Mouse (Mus musculus) Patski (cell line): ENCODE results near the gene Msh5. TPM values are rescaled to one million over a fixed set of nuclear protein-coding genes. Genes with fewer than 3 reads are reported as not detected.
A peak's percentile ranks its signal among the peaks of the same experiment; 100 is the strongest.
"Not testable (repeated sequence)": the region's sequence is repeated elsewhere in the genome, so short reads cannot be mapped to it uniquely, and the experiment has no call there.

Source experiments
- ATAC-seq: fragments of 100-300 bp; one replicate; pipeline ENCODE4 v1.8.0; 2021
- CTCF ChIA-PET: fragments of 350-600 bp; sonication (Branson Sonifier 250); formaldehyde crosslinking; loops from one replicate; lab custom pipeline; 2022; ENCODE audit warnings: inconsistent platforms; lab: Charles Lee
- POLR2A ChIA-PET: fragments of 350-600 bp; sonication (Branson Sonifier 250); formaldehyde crosslinking; loops from one replicate; lab custom pipeline; 2022; ENCODE audit warnings: antibody characterized with exemption, inconsistent platforms; lab: Charles Lee
- DNase-seq: peaks from one replicate; pipeline ENCODE4 v3.0.0-alpha.2; 2011; ENCODE audit warnings: low read depth, low spot score
- H3K27me3 ChIP-seq: fragments of 371-371 bp; one replicate; pipeline ENCODE4 v1.5.1; 2021
- CTCF ChIP-seq: fragments of 100-300 bp; IDR thresholded peaks from one replicate; pipeline ENCODE4 v1.5.1; 2021
- in situ Hi-C: fragments of 300-500 bp; cut with MboI; formaldehyde crosslinking; loops from 3 replicates; pipeline ENCODE4 v1.11.1; 2018; ENCODE audit warnings: low pct_unique_long_range_greater_than_20kb, mixed read lengths
- polyA plus RNA-seq: library from polyadenylated mRNA; unstranded; gene quantifications from one replicate; pipeline ENCODE4 v1.2.3, GENCODE M21; 2021

Gene Msh5
- polyA plus RNA-seq, 1 experiment from 2014 or later = 2.9 TPM

DNA sequence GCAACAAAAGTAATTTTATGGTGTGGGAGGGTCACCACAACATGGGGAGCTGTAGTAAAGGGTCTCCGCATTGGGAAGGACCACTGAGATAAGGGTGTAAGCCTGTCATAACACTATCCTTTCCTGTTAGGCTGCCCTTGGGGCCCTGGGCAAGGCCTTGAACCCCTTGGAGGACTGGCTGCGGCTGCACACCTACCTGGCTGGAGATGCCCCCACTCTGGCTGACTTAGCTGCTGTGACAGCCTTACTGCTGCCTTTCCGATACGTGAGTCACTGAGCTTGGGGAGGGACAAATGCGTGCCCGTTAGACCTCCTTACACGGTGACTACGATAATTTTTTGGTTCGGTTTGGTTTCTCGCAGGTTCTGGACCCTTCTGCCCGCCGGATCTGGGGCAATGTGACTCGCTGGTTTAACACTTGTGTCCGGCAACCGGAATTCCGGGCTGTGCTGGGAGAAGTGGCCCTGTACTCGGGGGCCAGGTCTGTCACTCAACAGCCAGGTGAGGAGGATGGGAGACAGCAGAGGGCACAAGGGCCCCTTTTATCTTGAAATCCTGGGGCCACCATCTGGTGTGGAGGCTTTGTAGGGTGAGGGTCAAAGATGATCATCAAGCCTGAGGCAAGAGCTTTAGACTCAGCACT is 42.3 kb downstream of the Msh5 start:
- ChIA-PET POLR2A (interaction anchor here (1.0 kb wide), 1 partner anchor 53 kb away, joined by 3 read pairs; no protein-coding TSS in a partner anchor), CTCF (no interaction called here)
- TF ChIP-seq CTCF = no peak
- ATAC-seq (no peak), DNase-seq (no peak)
- in situ Hi-C loops = no loop called here
- no peaks in the 10 kb centered on the region for H3K27me3 ChIP-seq

DNA sequence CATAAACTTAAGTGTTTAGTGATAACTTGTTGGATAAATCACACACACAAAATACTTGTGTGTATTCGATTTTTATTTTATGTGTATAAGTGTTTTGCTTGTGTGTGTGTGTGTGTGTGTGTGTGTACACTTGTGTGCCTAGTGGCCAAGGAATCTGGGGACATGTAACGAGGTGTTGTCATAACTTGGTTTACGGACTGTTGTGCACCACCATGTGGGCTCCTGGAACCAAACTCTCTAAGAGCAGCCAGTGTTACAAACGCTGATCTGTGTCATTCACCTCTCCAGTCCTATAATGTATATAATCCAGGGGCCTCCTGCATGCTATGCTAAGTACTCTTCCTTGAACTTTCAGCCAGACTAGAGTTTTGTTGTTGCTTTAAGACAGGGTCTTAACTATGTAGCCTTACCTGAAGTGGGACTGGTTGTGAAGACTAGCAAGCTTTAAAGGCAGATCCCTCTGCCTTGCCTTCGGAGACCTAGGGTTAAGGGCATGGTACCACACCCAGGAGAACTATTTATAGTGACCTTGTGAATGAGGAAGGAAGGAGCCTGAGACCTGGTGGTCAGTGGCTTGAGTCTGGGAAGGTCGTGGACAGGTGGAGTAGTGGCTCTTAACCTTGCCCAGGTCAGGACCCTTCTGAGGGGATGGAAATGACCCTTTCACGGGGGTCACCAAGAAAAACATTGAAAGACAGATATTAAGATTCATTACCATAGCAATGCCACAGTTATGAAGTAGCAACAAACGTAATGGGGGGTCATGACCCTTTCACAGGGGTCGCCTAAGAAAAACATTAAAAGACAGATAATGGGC is 43.3 kb downstream of the Msh5 start:
- no peak for DNase-seq
- in situ Hi-C loops = no loop called here
- ChIA-PET POLR2A (no interaction called here), CTCF (no interaction called here)
- no peak for ATAC-seq
- no peaks in the 10 kb centered on the region for H3K27me3 ChIP-seq
- TF ChIP-seq CTCF = no peak

- no peaks in the 10 kb centered on the region for H3K27me3 ChIP-seq
- CTCF ChIA-PET = no interaction called here
- DNase-seq = no peak
- no peak for ATAC-seq
- POLR2A ChIA-PET = interaction anchor here (0.5 to 1.3 kb wide), 5 partner anchors 10 to 119 kb away, joined by 3 to 6 read pairs (median 3); partner anchors contain the start of gene Gpank1
- in situ Hi-C loops = no loop called here
- TF ChIP-seq CTCF = no peak
Measured at GRCm38 (mm10) chr17:35002153-35002865, 44.2 kb downstream of the Msh5 start.

DNA sequence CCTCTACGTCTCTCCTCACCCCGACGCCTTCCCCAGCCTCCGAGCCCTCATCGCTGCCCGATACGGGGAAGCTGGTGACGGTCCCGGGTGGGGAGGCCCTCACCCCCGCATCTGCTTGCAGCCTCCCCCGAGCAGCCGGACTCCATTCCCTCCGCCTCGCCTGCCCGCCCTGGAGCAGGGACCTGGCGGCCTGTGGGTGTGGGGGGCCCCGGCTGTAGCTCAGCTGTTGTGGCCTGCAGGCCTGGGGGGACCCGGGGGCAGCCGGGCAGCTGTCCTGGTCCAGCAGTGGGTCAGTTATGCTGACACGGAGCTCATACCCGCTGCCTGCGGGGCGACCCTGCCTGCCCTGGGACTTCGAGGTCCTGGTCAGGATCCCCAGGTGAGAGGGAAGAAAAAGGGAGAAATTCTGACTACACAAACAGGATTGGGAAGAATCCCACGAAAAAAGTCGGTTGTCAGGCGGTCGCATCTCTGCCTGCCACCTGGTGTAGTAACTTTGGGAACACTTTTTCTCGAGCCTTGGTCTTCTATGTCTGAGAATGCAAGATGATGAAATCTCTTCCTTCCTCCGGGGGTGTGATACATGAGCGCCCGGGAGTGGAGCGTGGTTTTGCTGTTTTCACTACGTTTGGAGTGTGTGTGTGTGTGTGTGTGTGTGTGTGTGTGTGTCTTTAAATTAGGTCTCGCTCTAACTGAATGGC is 44.9 kb downstream of the Msh5 start:
- no peak for TF ChIP-seq CTCF
- CTCF ChIA-PET = no interaction called here
- POLR2A ChIA-PET = interaction anchor here (0.5 to 1.3 kb wide), 5 partner anchors 11 to 239 kb away, joined by 3 to 6 read pairs (median 3); partner anchors contain the start of gene Gpank1
- ATAC-seq (peak; percentile 23), DNase-seq (no peak)
- H3K27me3 ChIP-seq = no peaks in the 10 kb centered on the region
- in situ Hi-C loops = no loop called here

DNA sequence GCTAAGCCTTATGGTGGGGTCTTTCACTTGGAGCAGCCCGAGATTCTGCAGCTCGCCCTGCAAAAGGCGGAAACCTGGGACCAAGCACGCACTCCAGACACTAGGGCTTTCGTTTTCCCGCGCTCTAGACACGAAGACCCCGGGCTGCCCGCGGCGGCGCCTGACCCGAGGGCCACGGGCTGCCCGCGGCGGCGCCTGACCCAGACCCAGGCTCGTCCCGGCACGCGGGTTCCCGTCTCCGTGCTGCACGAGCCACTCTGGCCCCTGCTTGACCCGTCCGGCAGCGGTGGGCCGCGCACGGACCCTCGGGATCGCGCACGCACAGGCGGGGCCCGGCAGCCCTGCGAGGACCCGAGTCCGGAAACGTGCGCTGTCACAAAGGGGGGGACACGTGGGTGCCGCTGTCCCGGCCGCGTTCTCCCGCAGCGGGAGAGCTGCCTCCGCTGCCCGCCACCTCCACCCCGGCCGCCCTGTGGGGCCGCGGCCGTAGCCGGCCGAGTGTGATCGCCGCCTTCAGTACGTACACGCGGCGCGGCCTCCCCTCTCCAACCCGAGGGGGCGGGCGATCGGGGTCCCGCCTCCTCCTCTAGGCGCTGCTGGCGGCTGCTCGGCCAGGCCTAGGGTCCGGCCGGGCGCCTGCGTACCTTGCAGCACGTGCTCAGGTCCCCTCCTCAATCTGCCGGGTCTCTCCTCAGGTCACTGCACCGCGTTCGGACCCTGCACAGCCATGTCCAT is 45.7 kb downstream of the Msh5 start, which contains the start of gene Vars:
TSS of gene Vars (plus strand) at position 271 of the 735 bp plus-strand sequence.
- no peak for TF ChIP-seq CTCF
- in situ Hi-C loops = no loop called here
- POLR2A ChIA-PET = interaction anchor here (0.6 to 1.3 kb wide), 5 partner anchors 11 to 240 kb away, joined by 3 to 6 read pairs (median 3); partner anchors contain the start of genes Clic1 and Gpank1
- no peaks in the 10 kb centered on the region for H3K27me3 ChIP-seq
- CTCF ChIA-PET = interaction anchor here (1.1 kb wide), 1 partner anchor 48 kb away, joined by 3 read pairs; no protein-coding TSS in a partner anchor
- peak; percentile 72 for ATAC-seq
- DNase-seq = no peak

DNA sequence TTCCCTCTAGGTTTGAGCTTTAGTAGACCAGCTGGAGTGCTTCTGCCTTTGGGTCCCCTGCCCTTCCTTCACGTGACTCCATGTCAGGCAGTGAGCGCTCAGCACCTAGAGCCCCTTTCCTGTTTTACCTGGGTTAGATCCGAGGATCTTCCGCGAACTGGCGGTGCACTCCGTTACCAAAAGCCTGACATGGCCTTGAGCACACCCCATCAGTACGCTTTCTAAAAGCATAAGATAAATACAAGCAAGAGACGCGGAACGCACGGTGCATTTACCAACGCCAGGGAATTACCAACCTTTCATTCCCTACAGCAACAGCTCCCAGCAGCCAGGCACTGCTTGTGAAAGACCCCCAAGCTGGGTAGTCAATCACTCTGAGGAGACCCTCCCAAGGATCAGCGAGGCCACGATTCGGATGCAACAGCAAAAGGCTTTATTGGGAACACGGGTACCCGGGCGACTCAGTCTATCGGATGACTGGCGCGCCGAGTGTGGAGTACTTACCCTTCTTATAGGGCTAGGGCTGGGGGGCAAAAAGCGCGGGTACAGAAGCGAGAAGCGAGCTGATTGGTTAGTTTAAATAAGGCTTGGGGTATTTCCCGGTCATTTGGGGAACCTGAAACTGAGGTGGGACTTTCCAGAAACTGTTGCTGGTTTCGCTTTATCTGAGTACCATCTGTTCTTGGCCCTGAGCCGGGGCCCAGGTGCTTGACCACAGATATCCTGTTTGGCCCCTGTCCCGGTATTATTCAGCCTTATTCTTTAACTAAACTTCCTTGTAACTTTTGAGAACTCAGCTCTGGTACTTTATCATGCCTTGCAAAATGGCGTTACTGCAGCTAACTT is 46.5 kb downstream of the Msh5 start:
- DNase-seq, in situ Hi-C loops, ATAC-seq, H3K27me3 ChIP-seq: not testable (repeated sequence)
- CTCF ChIA-PET = interaction anchor here (1.1 kb wide), 1 partner anchor 48 kb away, joined by 3 read pairs; no protein-coding TSS in a partner anchor
- POLR2A ChIA-PET = interaction anchor here (0.6 to 0.7 kb wide), 2 partner anchors 18 to 50 kb away, joined by 3 read pairs; partner anchors contain the start of gene Clic1

DNA sequence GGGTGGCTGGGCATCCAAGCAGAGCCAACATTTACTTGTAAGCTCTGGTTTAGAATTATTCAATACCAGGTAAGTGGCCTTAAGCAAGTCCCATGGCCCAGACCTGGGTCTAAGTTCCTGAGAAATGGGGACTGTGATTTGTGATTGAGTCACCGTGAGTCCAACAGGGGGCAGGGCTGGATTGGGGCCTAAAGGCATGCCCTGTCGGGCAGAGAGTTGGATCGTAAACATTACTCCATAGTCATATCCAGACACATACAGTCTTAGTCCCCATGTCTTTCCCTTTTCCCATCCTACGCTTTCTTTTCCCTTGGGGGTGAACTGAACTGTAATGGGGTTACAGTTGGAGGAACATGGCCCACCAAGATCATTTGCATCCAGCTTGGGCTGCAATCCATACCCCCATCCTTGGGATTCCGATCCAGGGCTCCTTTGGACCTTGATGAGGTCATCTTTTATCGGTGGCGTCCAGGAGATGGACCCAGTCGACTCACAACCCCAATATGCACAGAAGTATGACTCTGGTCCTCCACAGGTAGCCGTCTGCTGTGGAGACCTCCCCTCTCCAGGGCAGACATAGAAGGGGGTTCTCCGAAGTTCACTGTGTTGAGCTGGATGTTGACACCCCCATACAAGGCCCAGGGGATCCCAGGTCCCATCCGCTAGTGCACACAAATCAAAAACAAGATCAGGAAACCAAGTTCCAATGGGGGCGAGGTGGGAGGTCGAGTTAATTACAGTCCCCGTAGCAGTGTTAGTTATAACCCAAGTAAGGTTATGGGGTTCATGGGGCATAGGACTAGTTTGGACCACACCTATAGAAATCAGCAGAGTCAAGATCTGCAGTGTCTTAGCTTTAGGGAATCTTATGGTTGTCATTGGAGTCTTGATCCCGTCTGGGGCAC is 47.8 kb downstream of the Msh5 start:
- no peak for DNase-seq
- no peaks in the 10 kb centered on the region for H3K27me3 ChIP-seq
- POLR2A ChIA-PET = interaction anchor here (0.5 to 0.6 kb wide), 2 partner anchors 91 to 130 kb away, joined by 3 read pairs; no protein-coding TSS in a partner anchor
- in situ Hi-C loops = no loop called here
- ATAC-seq = no peak
- no peak for TF ChIP-seq CTCF
- CTCF ChIA-PET = interaction anchor here (0.7 to 1.6 kb wide), 4 partner anchors 11 to 17 kb away, joined by 3 to 5 read pairs (median 3); partner anchors contain the start of gene Lsm2
